Mouse (Mus musculus): ENCODE measurements around the gene Snrpd3.
A peak's percentile ranks its signal among the peaks of the same experiment; 100 is the strongest.
"Not testable (repeated sequence)": the region's sequence is repeated elsewhere in the genome, so short reads cannot be mapped to it uniquely, and the experiment has no call there.

Gene Snrpd3

DNA sequence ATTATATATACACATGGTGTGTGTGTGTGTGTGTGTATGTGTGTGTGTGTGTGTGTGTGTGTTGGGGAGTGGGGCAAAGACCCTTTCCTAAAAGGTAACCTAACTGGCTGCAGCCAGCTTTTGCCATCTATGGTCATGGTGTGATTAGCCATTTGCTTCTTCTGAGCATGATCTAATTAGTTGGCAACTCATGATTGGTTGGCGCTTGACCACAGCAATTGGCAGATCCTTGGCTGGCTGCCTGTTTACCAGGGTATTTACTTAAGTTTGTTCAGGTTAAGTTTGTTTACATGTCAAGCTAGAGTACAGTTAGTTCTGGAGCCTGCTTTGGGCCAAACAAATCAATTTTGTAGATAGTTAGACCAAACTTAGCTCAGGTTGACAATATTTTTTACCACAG, 15.7 kb upstream of the Snrpd3 start:
- peak; percentile 40 for DNase-seq (ENCODE audit: low read depth)

DNA sequence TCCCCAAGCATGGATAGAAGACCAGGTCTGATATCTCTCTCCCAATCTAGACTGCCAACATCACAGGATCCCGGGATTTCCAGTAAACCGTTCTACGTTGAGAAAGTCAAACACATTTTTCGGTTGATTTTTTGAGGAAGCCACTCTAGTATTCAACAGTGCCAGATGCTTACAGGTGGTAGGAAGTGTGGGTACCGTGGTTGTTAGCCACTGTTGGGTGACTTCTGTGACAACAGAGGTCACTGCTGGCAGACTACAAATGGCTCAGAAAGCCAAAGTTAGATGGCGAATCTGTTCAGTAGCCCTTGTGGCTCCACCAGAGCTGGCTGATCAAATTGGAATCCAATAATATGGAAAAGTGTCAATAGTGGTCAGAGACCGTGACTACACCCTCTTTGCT, 13.7 kb upstream of the Snrpd3 start:
- DNase-seq (ENCODE audit: low read depth): no peak

DNA sequence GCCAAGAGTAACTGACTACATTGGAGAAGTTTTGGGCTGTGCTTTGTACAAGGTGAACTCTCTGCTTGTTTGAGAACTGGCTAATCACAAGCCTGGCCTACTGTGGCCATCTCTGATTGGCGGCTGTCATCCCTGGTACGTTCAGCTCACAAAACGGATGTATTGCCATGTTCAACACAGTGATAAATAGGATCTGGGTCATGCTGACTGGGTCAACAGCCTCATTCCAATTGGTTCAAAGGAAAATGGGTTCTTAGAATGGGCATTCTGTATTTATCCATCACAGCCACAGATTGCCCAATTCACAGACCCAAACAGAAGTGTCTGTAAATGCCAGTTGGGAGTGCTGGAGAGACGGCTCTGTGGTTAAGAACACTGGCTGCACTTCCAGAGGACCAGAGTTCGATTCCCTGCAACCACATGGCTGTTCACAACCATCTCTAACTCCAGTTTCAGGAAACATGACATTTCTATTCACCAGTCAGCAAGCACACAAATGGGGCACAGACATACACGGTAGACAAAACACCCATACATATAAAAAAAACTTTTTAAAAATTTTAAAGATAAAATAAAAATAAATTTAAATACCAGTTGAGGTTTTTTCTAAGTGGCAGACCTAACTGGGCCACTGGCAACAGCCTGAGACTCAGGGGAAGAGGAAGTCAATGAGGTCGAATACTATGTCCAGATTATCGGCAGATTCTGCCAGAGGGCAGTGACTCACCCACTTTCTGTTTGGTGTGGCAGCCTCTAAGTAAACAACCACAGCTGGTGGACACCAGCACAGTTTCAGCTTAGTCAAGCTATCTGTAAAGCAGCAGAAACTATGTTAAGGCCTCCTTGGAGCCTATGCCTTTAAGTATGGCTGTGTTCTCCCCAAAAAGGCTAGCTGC, 12.9 kb upstream of the Snrpd3 start:
- peak; percentile 76 for DNase-seq (ENCODE audit: low read depth)

DNA sequence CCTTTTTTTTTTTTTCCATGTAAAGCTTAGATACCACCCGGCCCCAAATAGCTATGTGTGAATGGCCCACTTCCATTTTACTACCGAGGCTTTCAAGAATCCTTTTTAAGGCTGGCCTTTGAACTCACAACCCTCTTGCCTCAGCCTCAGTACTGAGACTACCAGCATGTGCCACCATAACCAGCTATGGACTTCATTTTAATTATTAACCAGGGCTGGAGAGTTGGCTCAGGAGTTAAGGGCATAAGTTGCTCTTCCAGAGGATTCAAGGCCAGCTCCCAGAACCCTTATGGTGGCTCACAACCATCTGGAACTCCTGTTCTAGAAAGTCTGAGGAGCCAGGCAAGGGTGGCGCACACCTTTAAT, 12.2 kb upstream of the Snrpd3 start:
- DNase-seq (ENCODE audit: low read depth): no peak

- DNase-seq (ENCODE audit: low read depth): not testable (repeated sequence)
These were observed 11.4 kb upstream of the Snrpd3 start for GRCm38 (mm10) chr10:75505928-75506327.

- no peak for DNase-seq (ENCODE audit: low read depth)
These were observed 6.9 kb upstream of the Snrpd3 start for GRCm38 (mm10) chr10:75510446-75510845.

DNA sequence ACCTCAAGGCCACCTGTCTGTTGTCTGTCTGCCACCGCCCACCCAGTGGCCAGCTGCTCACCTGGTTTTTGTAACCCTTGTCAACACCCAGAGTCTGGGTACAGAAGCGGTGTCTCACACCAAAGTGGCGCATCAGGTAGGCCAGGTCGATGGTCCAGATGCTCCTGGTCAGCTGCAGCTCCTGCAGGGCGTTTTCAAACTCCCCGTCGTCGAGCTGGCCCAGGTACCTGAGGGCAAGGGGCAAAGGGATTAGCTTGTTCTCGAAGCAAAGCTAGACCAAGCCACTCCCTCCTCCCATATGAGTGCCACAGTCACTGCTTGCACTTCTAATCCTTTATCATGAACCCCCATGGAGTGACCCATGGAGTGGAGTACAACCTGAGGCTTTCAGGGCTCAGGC, 6.3 kb upstream of the Snrpd3 start:
- no peak for DNase-seq (ENCODE audit: low read depth)

DNA sequence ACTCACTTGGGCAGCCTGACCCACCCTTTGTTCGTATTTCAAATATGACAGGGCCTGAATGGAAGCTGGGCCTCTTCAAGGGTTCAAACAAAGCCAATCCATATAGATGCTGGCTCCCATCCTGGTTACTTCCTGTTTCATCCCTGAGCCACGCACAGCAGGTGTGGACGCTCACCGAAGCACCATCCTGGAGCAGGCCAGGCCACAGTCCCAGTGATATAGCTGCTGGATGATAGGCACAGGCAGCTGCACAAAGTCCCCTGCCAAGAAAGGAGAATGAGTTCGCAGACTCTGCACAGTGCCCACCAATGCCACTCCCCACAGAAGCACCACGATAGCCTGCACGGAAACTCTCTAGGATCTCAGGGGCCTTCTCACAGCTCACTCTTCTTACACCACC, 5.5 kb upstream of the Snrpd3 start:
- DNase-seq (ENCODE audit: low read depth): no peak

DNA sequence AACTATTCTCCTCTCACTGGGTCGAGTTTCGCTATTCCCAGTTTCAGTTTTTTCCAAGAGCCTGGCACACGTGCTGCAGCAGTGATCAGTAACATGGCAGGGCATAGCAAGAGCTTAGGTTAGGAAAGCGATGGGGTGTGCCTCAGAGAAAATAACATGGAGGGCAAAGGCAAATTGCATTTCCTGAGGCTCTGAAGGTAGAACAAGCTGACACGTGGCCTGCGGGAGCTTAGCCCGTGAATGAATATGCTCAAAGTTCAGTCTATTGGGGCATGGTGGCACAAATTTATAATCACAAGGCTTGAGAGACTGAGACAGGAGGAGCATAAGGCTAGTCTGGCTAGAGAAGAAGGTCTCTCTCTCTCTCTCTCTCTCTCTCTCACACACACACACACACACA, 4.6 kb upstream of the Snrpd3 start:
- no peak for DNase-seq (ENCODE audit: low read depth)

GRCm38 (mm10) chr10:75513306-75514067, 3.9 kb upstream of the Snrpd3 start:
- DNase-seq (ENCODE audit: low read depth): no peak

- DNase-seq (ENCODE audit: low read depth): no peak
These were observed 3.0 kb upstream of the Snrpd3 start for GRCm38 (mm10) chr10:75514361-75514760.

GRCm38 (mm10) chr10:75515216-75516037, 1.9 kb upstream of the Snrpd3 start:
- no peak for DNase-seq (ENCODE audit: low read depth)

DNA sequence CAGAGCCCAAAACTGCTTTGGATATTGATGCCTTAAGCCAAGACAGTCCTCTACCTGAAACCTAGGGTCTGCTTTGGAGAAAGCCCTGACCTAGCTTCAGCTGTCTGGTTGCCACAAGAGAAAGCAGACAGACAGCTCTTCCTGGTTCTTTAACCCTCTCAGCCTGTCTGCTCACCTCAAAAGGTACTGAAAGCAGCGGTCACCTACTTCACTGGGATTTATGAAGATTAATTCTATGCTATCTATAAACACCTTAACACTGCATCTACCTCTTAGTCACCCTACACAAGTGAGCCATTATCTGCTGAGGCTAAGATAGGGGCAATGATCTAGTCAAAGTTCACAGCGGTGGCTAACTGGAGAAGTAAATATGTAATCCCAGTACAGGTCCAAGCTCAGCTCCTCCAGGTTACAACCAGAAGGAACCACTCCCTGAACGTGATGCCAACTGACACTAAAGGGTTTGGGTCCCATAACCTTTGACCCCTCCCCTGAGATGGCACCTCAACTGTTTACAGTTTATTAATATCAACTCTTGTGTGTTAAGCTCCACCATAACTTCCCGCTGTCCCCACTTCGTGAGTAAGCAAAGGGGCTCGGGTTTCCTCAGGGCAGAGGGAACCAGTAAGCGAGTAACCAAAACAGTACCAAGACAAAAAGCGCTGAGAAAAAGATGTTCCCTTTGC, 1.2 kb upstream of the Snrpd3 start:
- no peak for DNase-seq (ENCODE audit: low read depth)

DNA sequence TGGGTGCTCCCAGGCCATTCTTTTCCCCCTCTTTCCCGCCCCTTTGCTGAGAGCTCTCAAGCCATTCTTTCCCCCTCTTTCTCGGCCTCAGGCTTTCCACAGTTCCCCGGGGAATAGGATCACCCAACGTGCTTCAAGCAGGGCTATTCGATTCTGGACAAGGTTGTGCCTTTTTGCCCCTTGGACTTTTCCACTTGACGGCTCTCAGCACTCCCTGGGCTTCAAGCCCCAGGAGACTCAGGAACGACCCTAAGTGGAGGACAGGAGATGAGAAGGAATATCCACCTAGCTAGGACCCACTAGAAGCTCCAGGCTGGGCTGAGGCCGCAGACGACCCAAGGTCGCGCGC, 653 bp upstream of the Snrpd3 start:
- peak; percentile 53 for DNase-seq (ENCODE audit: low read depth)

DNA sequence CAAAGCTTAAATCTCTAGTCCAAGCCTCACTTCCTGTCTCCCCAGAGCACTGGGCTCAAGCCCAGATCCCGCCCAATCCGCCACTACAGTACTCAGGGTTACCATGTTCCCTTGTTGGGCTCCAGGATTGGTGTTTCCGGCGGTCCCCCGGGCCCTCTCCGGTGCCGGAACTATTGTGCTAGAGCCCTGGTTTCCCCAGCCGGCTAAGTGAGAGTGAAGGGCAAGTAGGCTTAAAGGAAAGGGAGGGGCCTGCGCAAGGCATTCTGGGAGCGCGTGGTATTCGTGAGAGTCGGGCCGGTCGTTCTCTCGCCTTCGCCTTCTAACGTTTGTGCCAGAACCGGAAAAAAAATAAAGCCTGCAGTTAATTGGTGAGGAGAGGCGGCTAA, 400 bp downstream of the Snrpd3 start, which contains the start of gene Gucd1:
TSS of gene Gucd1 (minus strand) at position 215 of the 386 bp plus-strand sequence.
- DNase-seq (ENCODE audit: low read depth): peak; percentile 99

GRCm38 (mm10) chr10:75520581-75520980, 3.2 kb downstream of the Snrpd3 start:
- no peak for DNase-seq (ENCODE audit: low read depth)

GRCm38 (mm10) chr10:75521643-75522042, 4.3 kb downstream of the Snrpd3 start:
- peak; percentile 39 for DNase-seq (ENCODE audit: low read depth)

GRCm38 (mm10) chr10:75525450-75525849, 8.1 kb downstream of the Snrpd3 start:
- not testable (repeated sequence) for DNase-seq (ENCODE audit: low read depth)

- no peak for DNase-seq (ENCODE audit: low read depth)
These were observed 13.0 kb downstream of the Snrpd3 start for GRCm38 (mm10) chr10:75530322-75530721.

DNA sequence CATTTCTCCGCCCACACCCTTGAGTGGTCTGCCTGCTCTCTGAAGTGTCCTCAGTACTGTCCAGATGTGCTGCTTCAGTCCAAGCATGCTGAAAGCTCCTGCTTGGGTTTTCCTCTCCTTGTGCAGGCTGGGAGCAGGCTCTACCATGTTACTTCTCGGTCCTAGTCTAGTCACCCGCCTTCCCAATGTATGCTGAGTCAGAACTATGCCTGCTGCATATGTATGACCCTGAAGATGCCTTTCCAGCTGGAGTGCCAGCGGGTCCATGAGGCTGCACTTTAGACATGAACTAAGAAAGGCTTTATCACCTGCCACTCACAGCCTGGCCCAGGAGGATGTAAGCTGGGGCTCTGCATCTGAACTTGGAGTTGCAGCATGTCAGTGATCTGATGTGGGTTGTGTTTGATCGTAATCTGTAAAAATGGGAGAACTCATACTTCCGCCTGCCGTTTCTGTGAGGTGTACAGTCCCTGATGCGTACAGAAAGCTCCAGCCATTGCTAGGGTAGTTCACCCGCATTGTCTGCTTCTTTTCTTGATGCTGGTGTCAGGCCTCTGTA, 14.3 kb downstream of the Snrpd3 start:
- no peak for DNase-seq (ENCODE audit: low read depth)

DNA sequence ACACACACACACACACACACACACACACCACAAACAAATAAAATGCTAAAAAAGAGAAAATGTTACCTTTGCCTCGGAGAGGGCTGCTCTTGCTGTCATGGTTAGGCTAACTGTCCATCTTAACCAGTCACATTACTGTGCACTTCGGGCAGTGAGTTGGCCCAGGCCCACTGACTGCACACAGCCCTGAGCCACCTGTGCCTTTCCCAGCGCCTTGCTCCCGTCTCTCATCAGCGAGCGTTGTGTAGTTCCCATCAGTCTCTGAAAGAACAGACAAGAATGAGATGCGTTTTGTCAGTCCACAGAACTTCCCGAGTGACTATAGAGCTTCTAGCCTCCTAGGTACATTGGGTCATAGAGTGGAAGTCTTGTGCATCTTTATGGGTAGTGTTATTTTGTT, 16.9 kb downstream of the Snrpd3 start:
- no peak for DNase-seq (ENCODE audit: low read depth)

GRCm38 (mm10) chr10:75534934-75535333, 17.6 kb downstream of the Snrpd3 start:
- DNase-seq (ENCODE audit: low read depth): peak; percentile 33

All from NIH3T3 (cell line).